Mouse (Mus musculus): ENCODE measurements around the gene Sec14l1. TPM values are rescaled to one million over a fixed set of nuclear protein-coding genes. Genes with fewer than 3 reads are reported as not detected.

The Sec14l1 gene
- polyA plus RNA-seq, 1 experiment from 2014 or later: 73.9 TPM

DNA sequence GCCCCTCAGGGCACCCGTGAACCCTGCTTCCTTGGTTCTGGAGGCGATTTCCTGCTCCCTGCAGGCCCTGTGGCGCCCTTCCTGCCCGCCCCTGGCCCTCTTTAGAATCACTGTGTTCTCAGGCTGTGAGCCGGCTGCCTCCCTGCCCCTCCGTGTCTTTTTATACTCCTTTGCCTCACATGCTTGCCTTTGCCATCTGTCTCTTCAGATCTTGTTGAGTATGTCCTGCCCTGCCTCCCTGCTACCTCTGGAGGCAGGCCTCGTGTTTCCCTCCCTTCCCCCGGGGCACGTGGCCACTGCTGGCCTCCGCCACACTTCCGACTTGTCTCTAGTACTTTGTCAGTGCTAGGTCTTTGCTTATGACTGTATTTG is 6.2 kb downstream of the Sec14l1 start:
- Histone ChIP-seq H3K36me3 (peaks cover 16% of the 10 kb centered on the region; the same call in 1 of the 2 replicates), H3K4me3 (no peak overlapping the region), H3K9ac (0 out of 2 replicates have a peak overlapping the region, but pooled peaks have one; percentile 24), H3K27ac (0 out of 2 replicates have a peak overlapping the region, but pooled peaks have one; percentile 16), H3K9me3 (no peaks in the 10 kb centered on the region), H3K27me3 (no peaks in the 10 kb centered on the region), H3K4me1 (peaks cover 77% of the 10 kb centered on the region), H3K4me2 (no peak overlapping the region)
- WGBS: 32% methylated on average over 11 of the region's 11 CpGs
- ATAC-seq (ENCODE audit: borderline replicate concordance, extremely low read depth, low FRiP score, low TSS enrichment): no peak

DNA sequence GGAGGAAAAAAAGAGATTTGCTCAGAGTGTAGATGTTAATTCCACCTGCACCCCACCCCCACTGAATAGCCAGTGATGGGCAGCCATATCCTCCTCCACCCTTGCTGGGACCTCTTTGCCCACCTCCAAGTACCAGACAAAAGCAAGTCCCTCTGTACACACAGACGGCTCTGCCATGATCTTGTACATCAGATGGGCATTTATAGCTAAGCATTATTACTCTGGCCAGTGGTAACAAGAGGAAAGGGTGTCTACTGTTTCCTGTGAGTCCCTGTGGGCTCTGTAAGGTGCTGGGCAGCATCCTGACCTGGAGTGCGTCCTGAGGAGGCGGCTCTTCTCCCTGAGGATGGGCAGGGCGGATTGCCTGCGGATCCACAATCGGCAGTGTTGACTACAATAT is 7.0 kb downstream of the Sec14l1 start:
- ATAC-seq (ENCODE audit: borderline replicate concordance, extremely low read depth, low FRiP score, low TSS enrichment): no peak
- no peak overlapping the region for H3K4me2 ChIP-seq
- no peaks in the 10 kb centered on the region for H3K9me3 ChIP-seq
- H3K9ac ChIP-seq: no peak overlapping the region
- H3K27ac ChIP-seq: no peak overlapping the region
- H3K4me1 ChIP-seq: peaks cover 76% of the 10 kb centered on the region
- H3K36me3 ChIP-seq: peaks cover 16% of the 10 kb centered on the region; the same call in 1 of the 2 replicates
- WGBS: 84% methylated on average over 6 of the region's 6 CpGs
- H3K4me3 ChIP-seq: no peak overlapping the region
- no peaks in the 10 kb centered on the region for H3K27me3 ChIP-seq

DNA sequence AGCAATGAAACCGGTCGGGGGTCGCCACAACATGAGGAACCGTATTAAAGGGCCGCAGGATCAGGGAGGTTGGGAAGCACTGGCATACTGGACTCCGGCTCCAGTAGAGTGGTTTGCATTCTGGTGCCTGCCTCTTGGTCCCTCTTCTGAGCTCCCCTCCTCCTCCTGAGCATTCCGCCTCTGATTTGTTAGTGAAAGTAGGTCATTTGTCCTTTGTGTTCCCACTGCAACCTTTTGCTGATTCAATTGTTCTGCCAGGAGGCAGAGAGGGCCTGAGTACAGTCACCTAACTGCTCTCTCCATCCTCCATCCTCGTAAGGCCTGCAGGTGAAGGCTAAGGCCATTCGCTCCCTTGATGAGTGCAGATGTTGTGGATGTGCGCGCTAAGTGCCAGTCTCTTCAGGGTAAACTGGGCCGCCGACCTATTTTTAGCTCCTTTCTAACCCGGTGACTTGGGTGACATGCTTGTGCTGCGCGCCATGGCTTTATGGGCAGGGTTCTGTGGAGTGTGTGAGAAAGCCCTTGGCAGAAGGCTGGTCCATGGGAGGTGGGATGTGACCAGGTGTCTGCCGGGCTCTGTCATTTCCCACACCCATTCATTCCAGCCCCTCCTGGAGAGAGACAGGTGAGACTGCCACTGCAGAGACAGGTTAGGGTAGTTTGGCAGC is 8.6 kb downstream of the Sec14l1 start:
- Histone ChIP-seq H3K4me3 (no peak overlapping the region), H3K27ac (no peak overlapping the region), H3K9me3 (no peaks in the 10 kb centered on the region), H3K4me2 (no peak overlapping the region), H3K27me3 (no peaks in the 10 kb centered on the region), H3K4me1 (peaks cover 76% of the 10 kb centered on the region), H3K36me3 (peaks cover 12% of the 10 kb centered on the region; the same call in 1 of the 2 replicates), H3K9ac (no peak overlapping the region)
- 75% methylated on average over 17 of the region's 17 CpGs for WGBS
- no peak for ATAC-seq (ENCODE audit: borderline replicate concordance, extremely low read depth, low FRiP score, low TSS enrichment)

DNA sequence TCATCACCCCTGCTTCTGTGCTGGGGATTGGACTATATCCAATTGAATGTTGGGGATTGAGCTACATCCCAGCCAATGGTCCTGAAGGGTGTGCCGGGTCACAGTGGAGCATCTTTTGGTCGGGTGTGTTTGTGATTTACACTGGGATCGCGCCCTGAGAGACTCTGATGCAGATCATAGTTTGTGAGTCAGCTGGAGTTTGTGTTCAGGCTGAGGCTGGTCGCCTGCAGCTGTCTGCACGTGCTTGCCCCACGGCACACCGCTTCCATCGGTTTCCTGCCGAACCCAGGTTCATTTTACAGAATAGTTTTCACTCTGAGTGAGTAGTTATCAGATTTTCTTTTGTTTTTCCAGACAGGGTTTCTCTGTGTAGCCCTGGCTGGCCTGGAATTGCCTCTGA is 9.6 kb downstream of the Sec14l1 start:
- Histone ChIP-seq H3K4me1 (peaks cover 74% of the 10 kb centered on the region), H3K9me3 (no peaks in the 10 kb centered on the region), H3K4me3 (no peak overlapping the region), H3K4me2 (no peak overlapping the region), H3K27me3 (no peaks in the 10 kb centered on the region), H3K9ac (no peak overlapping the region), H3K36me3 (peaks cover 12% of the 10 kb centered on the region; the same call in 1 of the 2 replicates), H3K27ac (no peak overlapping the region; the same call in 1 of the 2 replicates)
- WGBS: 63% methylated on average over 10 of the region's 10 CpGs
- no peak for ATAC-seq (ENCODE audit: borderline replicate concordance, extremely low read depth, low FRiP score, low TSS enrichment)

DNA sequence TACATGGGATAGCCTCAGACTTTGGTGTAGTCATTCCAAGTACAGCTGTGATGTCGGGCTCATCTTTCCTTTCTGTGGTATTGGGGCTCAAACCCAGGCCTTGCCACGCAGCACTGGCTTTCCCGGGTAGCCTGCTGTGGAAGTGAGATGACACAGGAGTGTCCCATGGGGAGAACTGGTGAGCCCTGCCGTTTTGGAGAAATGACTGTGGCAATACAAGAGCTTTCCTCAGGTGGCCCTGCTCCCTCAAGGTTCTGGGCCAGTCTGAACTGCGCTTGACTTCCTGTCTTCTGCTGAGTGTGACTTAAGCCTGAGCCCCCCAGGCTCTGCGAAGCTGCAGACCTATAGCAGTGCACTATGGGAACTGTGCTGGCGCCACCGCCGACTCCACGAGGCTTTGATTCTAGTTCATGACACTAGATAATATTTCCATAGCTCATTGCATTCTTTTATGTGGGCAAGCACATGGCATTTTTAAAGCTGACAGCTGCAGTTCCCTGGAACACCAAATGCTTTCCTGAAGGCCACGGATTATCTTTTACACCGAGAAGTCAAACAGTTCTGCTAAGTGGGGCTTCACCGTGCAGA is 12.4 kb downstream of the Sec14l1 start:
- peak overlapping the region; percentile 76 for H3K27ac ChIP-seq
- ATAC-seq (ENCODE audit: borderline replicate concordance, extremely low read depth, low FRiP score, low TSS enrichment): 0 out of 2 replicates have a peak, but pooled peaks have one; percentile 20
- H3K9me3 ChIP-seq: no peaks in the 10 kb centered on the region
- H3K36me3 ChIP-seq: peaks cover 12% of the 10 kb centered on the region; the same call in 1 of the 2 replicates
- WGBS: 32% methylated on average over 13 of the region's 13 CpGs
- H3K4me2 ChIP-seq: no peak overlapping the region
- H3K9ac ChIP-seq: no peak overlapping the region
- H3K4me3 ChIP-seq: no peak overlapping the region
- H3K4me1 ChIP-seq: peaks cover 69% of the 10 kb centered on the region
- H3K27me3 ChIP-seq: no peaks in the 10 kb centered on the region

DNA sequence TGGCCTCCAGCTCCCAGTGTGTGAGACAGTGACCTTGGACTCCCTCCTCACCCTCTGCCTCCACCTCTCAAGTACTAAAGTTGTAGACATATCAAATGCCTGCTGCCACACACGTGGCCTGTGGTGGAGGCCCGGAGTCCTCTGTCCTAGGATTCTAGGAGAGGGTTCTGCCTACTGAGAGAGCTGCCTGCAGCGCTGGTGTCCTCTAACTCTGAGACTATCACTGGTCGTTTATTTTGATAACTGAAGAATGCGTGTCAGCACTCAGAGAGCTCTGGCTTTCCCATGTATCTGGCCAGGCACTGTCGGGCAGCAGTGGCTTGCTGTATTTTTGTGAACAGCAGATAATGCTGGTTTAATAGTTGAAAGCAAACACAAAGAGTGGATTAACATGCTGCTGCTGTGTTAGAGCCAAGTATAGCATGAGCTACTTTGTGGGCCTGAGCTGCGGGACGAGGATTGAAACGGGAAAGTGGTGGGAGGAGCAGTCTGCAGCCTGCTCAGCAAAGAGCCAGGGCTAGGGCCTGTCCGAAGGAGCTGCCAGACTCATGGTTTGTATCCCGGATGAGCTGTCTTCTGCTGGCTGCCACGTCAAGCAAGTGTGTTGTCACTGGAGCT is 13.1 kb downstream of the Sec14l1 start:
- Histone ChIP-seq H3K36me3 (peaks cover 11% of the 10 kb centered on the region; the same call in 1 of the 2 replicates), H3K27me3 (no peaks in the 10 kb centered on the region), H3K9ac (no peak overlapping the region; the same call in 1 of the 2 replicates), H3K4me1 (peaks cover 65% of the 10 kb centered on the region), H3K9me3 (no peaks in the 10 kb centered on the region), H3K27ac (peak overlapping the region; percentile 76), H3K4me3 (no peak overlapping the region), H3K4me2 (no peak overlapping the region)
- peak; percentile 31; the same call in 1 of the 2 replicates for ATAC-seq (ENCODE audit: borderline replicate concordance, extremely low read depth, low FRiP score, low TSS enrichment)
- WGBS: 11% methylated on average over 12 of the region's 12 CpGs

DNA sequence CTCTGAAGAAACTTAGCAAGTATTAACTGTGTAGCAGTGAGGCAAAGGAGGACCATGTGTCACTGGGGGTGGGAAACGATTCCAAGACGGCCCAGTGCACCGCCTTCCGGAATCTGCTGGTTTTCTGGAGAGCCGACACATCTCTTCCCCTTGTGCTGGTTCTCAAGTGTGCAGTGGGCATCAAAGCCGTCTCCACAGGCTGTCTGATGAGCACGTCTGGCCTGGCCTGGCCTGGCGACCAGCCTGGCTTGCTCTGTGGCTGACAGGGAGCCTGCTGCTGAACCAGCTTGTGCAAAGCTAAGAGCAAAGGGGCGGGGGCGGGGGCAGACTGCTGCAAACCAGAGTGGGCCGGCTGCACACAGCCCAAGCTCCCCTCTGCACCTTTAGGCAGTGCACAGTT is 14.5 kb downstream of the Sec14l1 start:
- H3K9me3 ChIP-seq: no peaks in the 10 kb centered on the region
- H3K36me3 ChIP-seq: peaks cover 9% of the 10 kb centered on the region; the same call in 1 of the 2 replicates
- WGBS: 46% methylated on average over 11 of the region's 11 CpGs
- H3K4me3 ChIP-seq: no peak overlapping the region
- no peak overlapping the region for H3K4me2 ChIP-seq
- H3K9ac ChIP-seq: no peak overlapping the region
- no peak overlapping the region for H3K27ac ChIP-seq
- peak; percentile 25; the same call in 1 of the 2 replicates for ATAC-seq (ENCODE audit: borderline replicate concordance, extremely low read depth, low FRiP score, low TSS enrichment)
- no peaks in the 10 kb centered on the region for H3K27me3 ChIP-seq
- peaks cover 53% of the 10 kb centered on the region for H3K4me1 ChIP-seq

DNA sequence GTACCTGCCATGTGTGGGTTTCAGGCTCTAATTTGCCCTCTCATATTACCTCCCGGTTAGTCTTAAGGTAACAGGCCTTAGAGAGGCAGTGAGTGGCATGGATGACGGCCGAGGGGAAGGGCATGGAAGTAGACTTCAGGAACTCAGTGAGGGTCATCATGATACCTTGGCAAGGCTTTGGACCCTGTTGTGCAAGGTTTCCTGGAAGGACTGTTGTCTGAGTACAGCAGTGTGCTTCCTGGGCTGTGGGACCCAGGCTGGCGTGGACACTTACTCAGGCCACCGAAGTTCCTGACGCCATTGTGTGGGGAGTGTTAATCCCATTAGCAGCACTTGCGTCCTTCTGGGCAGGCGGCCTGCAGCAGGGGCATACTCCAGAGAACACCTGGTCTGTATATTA is 15.1 kb downstream of the Sec14l1 start:
- Histone ChIP-seq H3K27ac (peak overlapping the region; percentile 39; the same call in 1 of the 2 replicates), H3K27me3 (no peaks in the 10 kb centered on the region), H3K4me1 (peaks cover 56% of the 10 kb centered on the region), H3K4me2 (no peak overlapping the region), H3K4me3 (no peak overlapping the region), H3K36me3 (peaks cover 9% of the 10 kb centered on the region; the same call in 1 of the 2 replicates), H3K9ac (no peak overlapping the region), H3K9me3 (no peaks in the 10 kb centered on the region)
- no peak for ATAC-seq (ENCODE audit: borderline replicate concordance, extremely low read depth, low FRiP score, low TSS enrichment)
- WGBS: 80% methylated on average over 8 of the region's 8 CpGs

DNA sequence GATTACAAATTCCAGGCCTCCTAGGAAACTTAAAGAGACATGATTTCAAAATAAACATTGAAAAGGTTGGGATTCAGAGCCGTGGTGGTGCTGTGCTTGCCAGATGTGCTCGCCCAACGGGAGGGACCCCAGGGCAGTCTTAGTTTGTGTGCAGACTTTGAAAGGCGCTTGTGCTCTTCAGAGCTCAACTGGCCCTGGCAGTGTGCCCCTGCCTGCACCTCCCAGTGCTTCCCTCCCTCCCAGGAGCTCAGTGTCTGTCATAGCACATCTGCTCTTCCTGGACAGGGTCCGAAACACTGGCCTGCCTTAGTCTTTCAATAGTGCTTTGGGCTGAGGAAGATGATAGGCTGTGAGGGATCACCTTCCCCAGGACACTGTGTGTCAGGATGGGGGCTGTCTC is 15.9 kb downstream of the Sec14l1 start:
- H3K27ac ChIP-seq: peak overlapping the region; percentile 39; the same call in 1 of the 2 replicates
- no peak for ATAC-seq (ENCODE audit: borderline replicate concordance, extremely low read depth, low FRiP score, low TSS enrichment)
- H3K4me1 ChIP-seq: peaks cover 65% of the 10 kb centered on the region
- H3K4me2 ChIP-seq: no peak overlapping the region
- peaks cover 4% of the 10 kb centered on the region; the same call in 1 of the 2 replicates for H3K36me3 ChIP-seq
- no peak overlapping the region for H3K4me3 ChIP-seq
- 34% methylated on average over 5 of the region's 5 CpGs for WGBS
- no peak overlapping the region for H3K9ac ChIP-seq
- no peaks in the 10 kb centered on the region for H3K27me3 ChIP-seq
- H3K9me3 ChIP-seq: no peaks in the 10 kb centered on the region

DNA sequence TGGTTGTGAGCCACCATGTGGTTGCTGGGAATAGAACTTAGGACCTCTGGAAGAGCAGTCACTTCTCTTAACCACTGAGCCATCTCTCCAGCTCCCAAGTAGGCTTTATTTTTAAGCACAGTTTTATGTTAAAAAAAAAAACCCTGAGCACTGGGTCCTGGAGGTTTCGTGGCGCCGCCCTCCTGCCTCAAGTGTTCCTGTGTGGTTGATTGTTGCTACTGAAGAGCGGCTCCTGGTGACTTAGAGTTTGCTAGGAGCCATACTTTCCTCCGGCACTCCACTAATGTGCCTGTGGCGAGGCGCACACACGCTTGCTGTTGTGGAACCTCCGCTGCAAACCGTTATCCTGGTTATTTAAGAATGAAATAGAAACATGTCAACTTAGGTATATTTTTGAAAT is 16.5 kb downstream of the Sec14l1 start:
- H3K9ac ChIP-seq: no peak overlapping the region
- peaks cover 4% of the 10 kb centered on the region; the same call in 1 of the 2 replicates for H3K36me3 ChIP-seq
- ATAC-seq (ENCODE audit: borderline replicate concordance, extremely low read depth, low FRiP score, low TSS enrichment): no peak
- H3K27me3 ChIP-seq: no peaks in the 10 kb centered on the region
- no peak overlapping the region for H3K4me3 ChIP-seq
- H3K4me2 ChIP-seq: no peak overlapping the region
- peaks cover 68% of the 10 kb centered on the region for H3K4me1 ChIP-seq
- 90% methylated on average over 10 of the region's 10 CpGs for WGBS
- H3K9me3 ChIP-seq: no peaks in the 10 kb centered on the region
- H3K27ac ChIP-seq: 0 out of 2 replicates have a peak overlapping the region, but pooled peaks have one; percentile 20

DNA sequence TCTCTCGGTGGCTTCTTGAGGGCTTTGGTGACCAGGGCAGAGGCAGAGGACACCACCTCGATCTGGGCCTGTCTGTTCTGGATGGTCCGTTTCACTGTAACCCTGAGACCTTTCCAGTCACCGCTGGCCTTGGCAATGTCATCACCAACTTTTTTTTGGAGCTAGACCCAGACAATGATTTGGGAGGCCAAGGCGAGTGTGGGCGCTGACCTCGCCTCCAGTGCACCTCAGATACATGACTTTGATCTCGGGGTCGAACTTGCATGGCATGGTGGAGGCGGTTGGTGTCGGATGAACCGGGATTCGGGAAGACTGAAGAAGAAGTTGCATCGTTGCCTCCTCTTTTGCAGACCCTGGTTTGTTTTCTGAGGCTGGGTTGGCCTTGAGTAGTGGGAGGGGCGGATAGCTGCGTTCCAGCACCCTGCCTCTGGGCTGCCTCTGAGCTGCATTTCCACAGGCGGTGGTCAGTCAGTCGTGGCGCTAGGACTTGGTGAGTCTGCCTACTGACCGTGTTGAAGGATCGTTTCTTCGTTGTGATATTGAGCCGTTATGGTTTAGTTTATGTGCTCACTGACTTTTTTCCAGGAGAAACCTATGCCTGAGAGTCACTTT is 19.9 kb downstream of the Sec14l1 start:
- peak overlapping the region; percentile 85 for H3K27ac ChIP-seq
- peaks cover 4% of the 10 kb centered on the region; the same call in 1 of the 2 replicates for H3K36me3 ChIP-seq
- H3K4me3 ChIP-seq: no peak overlapping the region
- ATAC-seq (ENCODE audit: borderline replicate concordance, extremely low read depth, low FRiP score, low TSS enrichment): no peak
- no peaks in the 10 kb centered on the region for H3K9me3 ChIP-seq
- no peaks in the 10 kb centered on the region for H3K27me3 ChIP-seq
- no peak overlapping the region for H3K9ac ChIP-seq
- H3K4me1 ChIP-seq: peaks cover 53% of the 10 kb centered on the region
- WGBS: 56% methylated on average over 23 of the region's 23 CpGs
- peak overlapping the region; percentile 15; the same call in 1 of the 2 replicates for H3K4me2 ChIP-seq

Measured in lung, embryonic 15.5 days (tissue).